Mouse (Mus musculus) neural tube, embryonic 15.5 days (tissue): Measurements from ENCODE around the gene Vac14. TPM values are rescaled to one million over a fixed set of nuclear protein-coding genes. Genes with fewer than 3 reads are reported as not detected.

ENCODE experiments used
- ATAC-seq: fragments of 200-750 bp; cut with Nextera tagmentation; 2 replicates; pipeline ENCODE4 v1.8.0; 2017; ENCODE audit warnings: mild to moderate bottlenecking, moderate TSS enrichment, moderate library complexity; ENCODE audit not compliant: low FRiP score
- H3K27ac ChIP-seq: fragments of 300-500 bp; sonication (generic); replicated peaks from 2 replicates; pipeline ENCODE4 v1.5.1; 2015; ENCODE audit warnings: mild to moderate bottlenecking, inconsistent platforms
- H3K27me3 ChIP-seq: fragments of 300-500 bp; sonication (generic); replicated peaks from 2 replicates; pipeline ENCODE4 v1.6.1; 2015; ENCODE audit warnings: inconsistent platforms
- H3K36me3 ChIP-seq: fragments of 300-500 bp; sonication (generic); 2 replicates; pipeline ENCODE4 v1.6.1; 2015; ENCODE audit warnings: inconsistent platforms
- H3K4me1 ChIP-seq: fragments of 300-500 bp; sonication (generic); 2 replicates; pipeline ENCODE4 v1.6.1; 2015; ENCODE audit warnings: inconsistent platforms
- H3K4me2 ChIP-seq: fragments of 300-500 bp; sonication (generic); 2 replicates; pipeline ENCODE4 v1.6.1; 2015; ENCODE audit warnings: inconsistent platforms, mild to moderate bottlenecking, moderate library complexity
- H3K4me3 ChIP-seq: fragments of 300-500 bp; sonication (generic); replicated peaks from 2 replicates; pipeline ENCODE4 v1.5.1; 2015; ENCODE audit warnings: mild to moderate bottlenecking, inconsistent platforms
- H3K9ac ChIP-seq: fragments of 300-500 bp; sonication (generic); replicated peaks from 2 replicates; pipeline ENCODE4 v1.6.1; 2015; ENCODE audit warnings: mild to moderate bottlenecking, inconsistent platforms
- H3K9me3 ChIP-seq: fragments of 300-500 bp; sonication (generic); replicated peaks from 2 replicates; pipeline ENCODE4 v1.6.1; 2016; ENCODE audit warnings: inconsistent platforms
- WGBS: fragments of 180-500 bp; shearing (Covaris S2); methylation state at CpG from one replicate; pipeline ENCODE4 v1.1.7; 2015; ENCODE audit warnings: mixed read lengths; 5-methylcytosine and 5-hydroxymethylcytosine counted together
- polyA plus RNA-seq: library from polyadenylated mRNA; unstranded; fragments of >200 nt; fragmentation: Nextera tagmentation; extraction: Ambion mirVana; gene quantifications from 2 replicates; pipeline ENCODE4 v1.2.1, GENCODE M21; 2015

Vac14 gene
- polyA plus RNA-seq, 1 experiment from 2014 or later, result 26.8 TPM

GRCm38 (mm10) chr8:110708429-110708828 lies 90.0 kb downstream of the Vac14 start:
- Histone ChIP-seq H3K27me3 (no peaks in the 10 kb centered on the region), H3K4me1 (peaks cover 42% of the 10 kb centered on the region), H3K27ac (no peak overlapping the region; the same call in 1 of the 2 replicates), H3K9me3 (no peaks in the 10 kb centered on the region), H3K36me3 (peaks cover 32% of the 10 kb centered on the region), H3K4me2 (no peak overlapping the region), H3K9ac (no peak overlapping the region), H3K4me3 (no peak overlapping the region)
- ATAC-seq, result no peak
- WGBS, result 79% methylated on average over 11 of the region's 11 CpGs

- Histone ChIP-seq H3K27ac (0 out of 2 replicates have a peak overlapping the region, but pooled peaks have one; percentile 23), H3K4me2 (no peak overlapping the region), H3K27me3 (no peaks in the 10 kb centered on the region), H3K36me3 (peaks cover 38% of the 10 kb centered on the region), H3K4me3 (no peak overlapping the region), H3K9ac (no peak overlapping the region), H3K4me1 (peaks cover 34% of the 10 kb centered on the region), H3K9me3 (no peaks in the 10 kb centered on the region)
- 63% methylated on average over 3 of the region's 3 CpGs for WGBS
- ATAC-seq, result no peak
Observed at GRCm38 (mm10) chr8:110710593-110710992, 92.2 kb downstream of the Vac14 start.

GRCm38 (mm10) chr8:110711271-110711934 lies 93.0 kb downstream of the Vac14 start:
- Histone ChIP-seq H3K9me3 (no peaks in the 10 kb centered on the region), H3K36me3 (peaks cover 38% of the 10 kb centered on the region), H3K4me3 (no peak overlapping the region), H3K4me2 (no peak overlapping the region), H3K27ac (0 out of 2 replicates have a peak overlapping the region, but pooled peaks have one; percentile 23), H3K9ac (no peak overlapping the region), H3K27me3 (no peaks in the 10 kb centered on the region), H3K4me1 (peaks cover 34% of the 10 kb centered on the region)
- ATAC-seq, result no peak
- WGBS, result 80% methylated on average over 13 of the region's 13 CpGs

- Histone ChIP-seq H3K27ac (no peak overlapping the region), H3K9me3 (no peaks in the 10 kb centered on the region), H3K9ac (no peak overlapping the region), H3K4me2 (no peak overlapping the region), H3K36me3 (peaks cover 38% of the 10 kb centered on the region), H3K4me1 (peaks cover 46% of the 10 kb centered on the region), H3K27me3 (no peaks in the 10 kb centered on the region), H3K4me3 (no peak overlapping the region)
- no peak for ATAC-seq
- WGBS, result 89% methylated on average over 7 of the region's 7 CpGs
Observed at GRCm38 (mm10) chr8:110713073-110713472, 94.7 kb downstream of the Vac14 start.

GRCm38 (mm10) chr8:110714827-110715519 lies 96.6 kb downstream of the Vac14 start:
- H3K9ac ChIP-seq, result no peak overlapping the region
- WGBS, result 70% methylated on average over 15 of the region's 15 CpGs

GRCm38 (mm10) chr8:110716075-110716474 lies 97.7 kb downstream of the Vac14 start:
- H3K4me3 ChIP-seq, result no peak overlapping the region
- H3K9me3 ChIP-seq, result no peaks in the 10 kb centered on the region
- peaks cover 28% of the 10 kb centered on the region for H3K36me3 ChIP-seq
- no peaks in the 10 kb centered on the region for H3K27me3 ChIP-seq
- no peak overlapping the region for H3K9ac ChIP-seq
- H3K27ac ChIP-seq, result peak overlapping the region; percentile 72
- peak; percentile 37 for ATAC-seq
- peaks cover 63% of the 10 kb centered on the region for H3K4me1 ChIP-seq
- H3K4me2 ChIP-seq, result no peak overlapping the region
- whole genome bisulfite sequencing, result 41% methylated on average over 4 of the region's 4 CpGs

More at GRCm38 (mm10) chr8:110714827-110715519, 96.6 kb downstream of the Vac14 start:
- Histone ChIP-seq H3K27ac (peak overlapping the region; percentile 72), H3K4me3 (no peak overlapping the region), H3K4me1 (peaks cover 61% of the 10 kb centered on the region), H3K4me2 (no peak overlapping the region), H3K9me3 (no peaks in the 10 kb centered on the region), H3K27me3 (no peaks in the 10 kb centered on the region), H3K36me3 (peaks cover 38% of the 10 kb centered on the region)
- no peak for ATAC-seq

GRCm38 (mm10) chr8:110717131-110717530 lies 98.7 kb downstream of the Vac14 start:
- Histone ChIP-seq H3K9ac (no peak overlapping the region), H3K4me3 (no peak overlapping the region), H3K27ac (0 out of 2 replicates have a peak overlapping the region, but pooled peaks have one; percentile 69), H3K9me3 (no peaks in the 10 kb centered on the region), H3K4me2 (no peak overlapping the region), H3K36me3 (peaks cover 19% of the 10 kb centered on the region), H3K4me1 (peaks cover 63% of the 10 kb centered on the region), H3K27me3 (no peaks in the 10 kb centered on the region)
- no peak for ATAC-seq
- WGBS, result 62% methylated on average over 7 of the region's 7 CpGs

- H3K9me3 ChIP-seq, result no peaks in the 10 kb centered on the region
- H3K27ac ChIP-seq, result peak overlapping the region; percentile 94
- H3K9ac ChIP-seq, result no peak overlapping the region
- ATAC-seq, result no peak
- no peak overlapping the region for H3K4me2 ChIP-seq
- no peak overlapping the region for H3K4me3 ChIP-seq
- H3K27me3 ChIP-seq, result no peaks in the 10 kb centered on the region
- WGBS, result 83% methylated on average over 8 of the region's 8 CpGs
- H3K4me1 ChIP-seq, result peaks cover 75% of the 10 kb centered on the region
- H3K36me3 ChIP-seq, result peaks cover 7% of the 10 kb centered on the region; the same call in 1 of the 2 replicates
Observed at GRCm38 (mm10) chr8:110718209-110718968, 100.0 kb downstream of the Vac14 start.

- WGBS, result 49% methylated on average over 12 of the region's 12 CpGs
- no peaks in the 10 kb centered on the region for H3K36me3 ChIP-seq
- peak overlapping the region; percentile 81; the same call in 1 of the 2 replicates for H3K4me2 ChIP-seq
- H3K4me1 ChIP-seq, result peaks cover 82% of the 10 kb centered on the region
- no peaks in the 10 kb centered on the region for H3K27me3 ChIP-seq
- H3K9me3 ChIP-seq, result no peaks in the 10 kb centered on the region
- no peak overlapping the region for H3K4me3 ChIP-seq
- H3K9ac ChIP-seq, result no peak overlapping the region
- no peak for ATAC-seq
- H3K27ac ChIP-seq, result peak overlapping the region; percentile 94
Observed at GRCm38 (mm10) chr8:110718969-110719670, 100.7 kb downstream of the Vac14 start.

- Histone ChIP-seq H3K36me3 (no peaks in the 10 kb centered on the region; the same call in 1 of the 2 replicates), H3K9ac (peak overlapping the region; percentile 100), H3K4me1 (peaks cover 84% of the 10 kb centered on the region), H3K4me3 (peak overlapping the region; percentile 80), H3K27ac (peak overlapping the region; percentile 94), H3K27me3 (no peaks in the 10 kb centered on the region), H3K4me2 (peak overlapping the region; percentile 81), H3K9me3 (no peaks in the 10 kb centered on the region)
- 52% methylated on average over 6 of the region's 6 CpGs for WGBS
- ATAC-seq, result no peak
Observed at GRCm38 (mm10) chr8:110719898-110720653, 101.7 kb downstream of the Vac14 start.
